Mouse (Mus musculus): ENCODE data around the gene Nbeal2. TPM values are rescaled to one million over a fixed set of nuclear protein-coding genes. Genes with fewer than 3 reads are reported as not detected.

Gene Nbeal2
- polyA plus RNA-seq (2015; fragmentation: Nextera tagmentation; extraction: Ambion mirVana) = 0.75 and 0.76 TPM in 2 replicates

DNA sequence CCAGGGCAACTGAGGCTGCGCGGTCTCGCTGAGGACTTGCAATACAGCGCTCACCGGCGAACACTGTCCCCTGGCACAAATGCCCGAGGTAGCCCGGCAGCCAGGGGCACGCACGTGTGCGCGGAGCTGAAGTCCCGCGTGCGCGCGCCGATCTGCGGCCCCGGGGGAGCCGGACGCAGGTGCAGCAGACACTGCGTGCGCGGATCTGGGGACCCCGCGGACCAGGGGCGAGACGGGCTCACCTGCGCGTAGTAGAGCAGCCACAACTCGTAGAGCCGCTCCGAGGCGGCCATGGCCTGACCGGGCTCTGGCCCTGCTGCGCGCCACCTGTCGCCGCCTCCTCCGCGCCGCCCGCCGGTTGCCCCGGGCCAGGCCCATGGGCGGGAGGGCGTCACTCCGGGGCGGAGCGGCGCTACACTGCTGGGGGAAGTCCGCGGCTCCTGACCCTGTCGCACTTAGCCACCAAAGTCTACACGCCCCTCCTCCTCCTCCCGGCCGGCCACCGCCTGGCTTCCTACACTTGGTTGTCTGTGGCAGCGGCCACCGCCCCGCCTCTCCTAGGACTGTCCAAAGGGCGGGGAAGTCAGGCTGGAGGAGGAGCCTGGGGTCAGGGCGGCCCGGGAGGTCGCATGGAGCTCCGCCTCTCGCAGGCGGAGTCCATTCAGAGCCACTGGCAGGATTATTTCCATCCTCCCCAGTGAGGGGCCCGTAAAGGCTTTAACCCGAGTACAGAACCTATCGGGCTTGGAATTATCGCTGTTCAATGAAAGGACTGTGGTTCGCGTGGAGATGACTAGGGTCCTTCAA is at the start of gene Nbeal2:
Gene Nbeal2, minus strand, starts transcription at position 507 of the 807 bp plus-strand sequence.
- peak within 1 kb of the TSS; percentile 89 for H3K4me2 ChIP-seq (replicated peaks)
- H3K9ac ChIP-seq = peak within 1 kb of the TSS; percentile 67
- under 1% methylated on average over 75 of the region's 75 CpGs for WGBS
- H3K27ac ChIP-seq = no peak within 1 kb of the TSS
- H3K36me3 ChIP-seq = no peaks in the 10 kb centered on the region
- H3K9me3 ChIP-seq = no peaks in the 10 kb centered on the region
- H3K4me1 ChIP-seq = peaks cover 45% of the 10 kb centered on the region
- peak within 1 kb of the TSS; percentile 53 for H3K4me3 ChIP-seq
- peaks cover 55% of the 10 kb centered on the region for H3K27me3 ChIP-seq
- peak; percentile 75 for ATAC-seq (ENCODE audit: low FRiP score, low read depth)

GRCm38 (mm10) chr9:110702848-110703247 is 48.9 kb upstream of the Nbeal2 start:
- no peak overlapping the region for H3K27ac ChIP-seq
- H3K36me3 ChIP-seq = peaks cover 16% of the 10 kb centered on the region
- H3K4me3 ChIP-seq = no peak overlapping the region
- no peak overlapping the region for H3K4me2 ChIP-seq (replicated peaks)
- H3K27me3 ChIP-seq = no peaks in the 10 kb centered on the region
- H3K4me1 ChIP-seq = no peaks in the 10 kb centered on the region
- ATAC-seq (ENCODE audit: low FRiP score, low read depth) = no peak
- H3K9ac ChIP-seq = no peak overlapping the region
- 91% methylated on average over 1 of the region's 1 CpGs for WGBS
- no peaks in the 10 kb centered on the region for H3K9me3 ChIP-seq

DNA sequence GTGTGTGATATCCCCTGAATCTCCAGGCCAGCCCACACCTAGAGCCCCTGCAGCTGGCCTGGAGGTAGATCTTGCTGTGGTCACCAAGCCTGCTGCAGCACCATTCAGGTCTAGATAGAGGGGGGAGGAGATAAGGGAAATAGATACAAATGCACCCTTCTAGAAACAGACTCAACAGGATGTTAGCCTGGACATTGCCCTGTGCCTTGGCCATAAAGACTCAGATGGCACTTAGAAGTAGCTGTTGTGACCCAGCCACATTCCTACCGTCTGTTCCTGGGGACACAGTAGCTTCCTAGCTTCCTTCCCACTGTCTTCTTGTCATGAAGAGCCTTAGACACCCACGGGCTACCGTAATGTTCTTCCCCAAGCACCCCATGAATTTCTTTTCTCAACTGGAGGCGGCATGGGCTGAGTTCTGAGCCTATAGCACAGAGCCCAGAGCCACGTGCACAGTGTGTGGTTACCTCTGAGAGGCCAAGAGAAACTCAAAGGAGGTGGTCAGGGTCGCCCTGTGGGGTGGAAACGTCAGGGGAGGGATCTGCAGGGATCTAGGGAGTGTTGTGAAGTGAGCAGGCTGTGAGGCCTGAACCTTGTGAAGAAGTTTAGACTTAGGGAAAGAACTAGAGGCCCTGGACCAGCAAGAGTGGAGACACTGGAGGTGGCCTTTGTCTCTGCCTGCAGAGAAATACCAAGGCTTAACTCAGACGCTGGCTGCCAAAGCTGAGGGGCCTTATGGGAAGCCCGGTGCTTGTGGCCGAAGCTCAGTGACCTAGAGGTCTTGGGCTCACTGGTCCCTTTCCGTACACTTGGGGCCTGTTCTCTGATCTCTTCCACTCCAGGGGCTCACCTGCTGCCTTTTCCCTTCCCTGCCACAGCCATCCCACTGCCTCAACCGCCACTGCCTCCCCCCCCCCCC is 47.4 kb upstream of the Nbeal2 start:
- H3K9me3 ChIP-seq = no peaks in the 10 kb centered on the region
- no peak for ATAC-seq (ENCODE audit: low FRiP score, low read depth)
- H3K36me3 ChIP-seq = peaks cover 29% of the 10 kb centered on the region
- H3K4me1 ChIP-seq = no peaks in the 10 kb centered on the region
- 79% methylated on average over 11 of the region's 12 CpGs for WGBS
- no peak overlapping the region for H3K4me2 ChIP-seq (replicated peaks)
- H3K4me3 ChIP-seq = no peak overlapping the region
- H3K27me3 ChIP-seq = no peaks in the 10 kb centered on the region
- H3K9ac ChIP-seq = no peak overlapping the region
- no peak overlapping the region for H3K27ac ChIP-seq

DNA sequence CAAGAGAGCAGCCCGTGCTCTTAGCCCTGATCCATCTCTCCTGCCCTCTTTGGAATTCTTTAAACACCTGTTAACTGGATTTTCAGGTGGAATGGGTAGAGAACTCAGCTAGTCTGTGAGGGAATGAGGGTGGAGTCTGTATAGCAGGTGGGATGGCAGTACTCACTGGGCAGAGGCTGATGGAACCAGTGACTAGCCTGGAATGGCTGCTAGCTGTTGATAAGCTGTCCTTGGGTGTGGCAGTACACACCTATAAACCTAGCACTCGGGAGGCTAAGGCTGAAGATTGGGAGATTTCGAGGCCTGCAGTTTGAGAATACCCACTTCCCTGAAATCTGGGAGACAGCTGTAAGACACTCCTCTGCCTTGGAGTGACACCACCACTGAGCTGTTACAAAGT is 45.6 kb upstream of the Nbeal2 start:
- Histone ChIP-seq H3K4me3 (no peak overlapping the region), H3K9ac (no peak overlapping the region), H3K4me2 (replicated peaks) (no peak overlapping the region), H3K9me3 (no peaks in the 10 kb centered on the region), H3K4me1 (no peaks in the 10 kb centered on the region), H3K27ac (no peak overlapping the region), H3K36me3 (peaks cover 44% of the 10 kb centered on the region), H3K27me3 (no peaks in the 10 kb centered on the region)
- ATAC-seq (ENCODE audit: low FRiP score, low read depth) = no peak
- 76% methylated on average over 3 of the region's 3 CpGs for WGBS

DNA sequence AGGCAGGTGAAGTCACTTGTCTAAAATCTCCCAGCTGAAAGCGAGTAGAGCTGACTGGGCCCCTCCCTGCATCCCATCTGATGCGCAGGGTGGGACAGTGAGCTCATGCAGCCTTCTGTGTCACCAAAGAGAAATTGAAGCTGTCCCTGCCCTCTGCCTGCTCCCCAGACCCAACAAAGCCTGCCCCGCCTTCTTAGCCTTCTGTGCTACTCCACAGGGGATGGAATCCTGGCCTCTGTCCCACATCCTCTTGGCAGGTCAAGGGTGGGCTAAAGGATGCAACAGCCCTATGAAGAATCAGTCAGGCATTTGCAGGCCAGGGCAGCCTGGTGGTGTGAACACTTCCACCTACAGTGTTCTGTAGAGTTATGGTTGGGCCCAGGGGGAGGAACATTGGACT is 43.5 kb upstream of the Nbeal2 start:
- Histone ChIP-seq H3K27me3 (no peaks in the 10 kb centered on the region), H3K4me3 (no peak overlapping the region), H3K27ac (no peak overlapping the region), H3K9ac (no peak overlapping the region), H3K9me3 (no peaks in the 10 kb centered on the region), H3K36me3 (peaks cover 58% of the 10 kb centered on the region), H3K4me1 (no peaks in the 10 kb centered on the region), H3K4me2 (replicated peaks) (no peak overlapping the region)
- ATAC-seq (ENCODE audit: low FRiP score, low read depth) = no peak
- WGBS = 88% methylated on average over 3 of the region's 3 CpGs

GRCm38 (mm10) chr9:110696427-110696826 is 42.5 kb upstream of the Nbeal2 start:
- Histone ChIP-seq H3K27me3 (no peaks in the 10 kb centered on the region), H3K4me3 (no peak overlapping the region), H3K27ac (no peak overlapping the region), H3K9ac (no peak overlapping the region), H3K9me3 (no peaks in the 10 kb centered on the region), H3K36me3 (peaks cover 54% of the 10 kb centered on the region), H3K4me1 (no peaks in the 10 kb centered on the region), H3K4me2 (replicated peaks) (no peak overlapping the region)
- ATAC-seq (ENCODE audit: low FRiP score, low read depth) = no peak
- WGBS = 87% methylated on average over 5 of the region's 5 CpGs

DNA sequence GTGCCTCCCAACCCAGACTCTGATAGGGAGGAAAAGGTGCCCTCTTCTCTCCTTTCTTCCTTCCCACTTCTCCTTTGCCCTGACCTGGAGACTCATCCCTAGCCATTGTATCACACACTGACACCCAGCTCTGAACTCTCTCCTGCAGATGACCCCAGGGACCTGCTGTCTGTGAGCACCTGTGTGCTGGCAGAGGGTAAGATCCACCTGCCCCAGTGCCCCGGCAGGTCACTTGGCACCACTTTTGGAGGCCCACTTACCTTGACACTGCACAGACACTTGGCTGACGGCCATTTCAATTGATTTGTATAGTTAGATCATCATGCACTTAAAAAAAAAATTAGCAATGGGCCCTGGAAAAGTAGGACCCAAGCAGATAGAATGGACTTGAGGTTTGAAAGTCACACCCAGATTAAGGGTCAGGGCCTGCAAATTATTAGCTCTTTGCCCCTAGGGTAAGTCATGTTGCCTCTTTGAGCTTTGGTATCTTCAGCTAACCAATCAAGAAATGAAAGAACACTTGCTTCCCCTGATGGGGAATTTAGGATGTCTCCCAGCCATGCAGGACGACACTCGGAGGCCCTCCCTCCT is 41.3 kb upstream of the Nbeal2 start:
- Histone ChIP-seq H3K4me2 (replicated peaks) (no peak overlapping the region), H3K36me3 (peaks cover 48% of the 10 kb centered on the region), H3K9me3 (no peaks in the 10 kb centered on the region), H3K4me3 (no peak overlapping the region), H3K27ac (no peak overlapping the region), H3K4me1 (no peaks in the 10 kb centered on the region), H3K9ac (no peak overlapping the region), H3K27me3 (no peaks in the 10 kb centered on the region)
- WGBS = 83% methylated on average over 4 of the region's 4 CpGs
- ATAC-seq (ENCODE audit: low FRiP score, low read depth) = no peak

- WGBS = 93% methylated on average over 8 of the region's 8 CpGs
- Histone ChIP-seq H3K4me2 (replicated peaks) (no peak overlapping the region), H3K27me3 (no peaks in the 10 kb centered on the region), H3K36me3 (peaks cover 14% of the 10 kb centered on the region), H3K9ac (no peak overlapping the region), H3K4me1 (peaks cover 8% of the 10 kb centered on the region), H3K4me3 (no peak overlapping the region), H3K27ac (no peak overlapping the region), H3K9me3 (no peaks in the 10 kb centered on the region)
- ATAC-seq (ENCODE audit: low FRiP score, low read depth) = no peak
These were observed 35.4 kb upstream of the Nbeal2 start for GRCm38 (mm10) chr9:110689261-110689779.

DNA sequence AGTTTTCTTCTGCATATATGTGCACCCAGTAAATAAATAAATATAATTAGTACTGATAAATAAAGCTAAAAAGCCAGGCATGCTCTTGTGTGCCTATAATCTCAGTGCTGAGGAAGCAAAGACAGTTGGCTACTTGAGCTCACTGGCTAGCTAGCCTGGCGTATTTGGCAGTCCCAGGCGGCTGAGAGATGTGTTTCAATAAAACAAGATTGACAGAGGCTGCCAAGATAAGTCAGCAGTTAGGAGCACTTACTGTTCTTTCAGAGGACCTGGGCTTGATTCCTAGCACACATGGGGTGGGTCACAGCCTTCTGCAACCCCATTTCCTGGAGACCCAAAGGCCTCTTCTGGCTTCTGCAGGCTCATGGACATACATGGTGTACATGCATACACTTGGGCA is 33.9 kb upstream of the Nbeal2 start:
- H3K27ac ChIP-seq = no peak overlapping the region
- WGBS = 89% methylated on average over 2 of the region's 2 CpGs
- H3K36me3 ChIP-seq = peaks cover under 1% of the 10 kb centered on the region; the same call in 1 of the 2 replicates
- H3K4me2 ChIP-seq (replicated peaks) = no peak overlapping the region
- peaks cover 21% of the 10 kb centered on the region for H3K4me1 ChIP-seq
- H3K4me3 ChIP-seq = no peak overlapping the region
- H3K9ac ChIP-seq = no peak overlapping the region
- ATAC-seq (ENCODE audit: low FRiP score, low read depth) = no peak
- no peaks in the 10 kb centered on the region for H3K27me3 ChIP-seq
- no peaks in the 10 kb centered on the region for H3K9me3 ChIP-seq

DNA sequence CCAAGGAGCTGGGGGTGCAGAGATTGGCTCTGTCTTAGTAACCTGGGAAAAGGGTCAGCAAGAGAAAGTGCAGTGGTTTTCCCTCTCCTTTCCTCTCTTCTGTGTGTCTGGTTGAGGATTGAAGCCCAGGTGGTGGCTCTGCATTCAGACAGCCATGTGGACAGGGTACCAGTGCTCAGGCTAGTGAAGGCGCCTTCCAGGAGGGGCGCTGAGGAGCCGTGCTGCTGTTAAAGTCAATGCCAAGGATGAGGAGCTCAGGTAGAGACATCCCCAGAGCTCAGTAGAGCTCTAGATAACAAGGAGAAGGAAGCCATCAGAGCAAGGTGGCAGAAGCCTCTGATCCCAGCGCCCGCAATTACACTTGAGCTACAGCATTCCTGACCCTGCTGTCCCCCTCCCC is 33.1 kb upstream of the Nbeal2 start:
- Histone ChIP-seq H3K27me3 (no peaks in the 10 kb centered on the region), H3K4me1 (peaks cover 26% of the 10 kb centered on the region), H3K4me2 (replicated peaks) (no peak overlapping the region), H3K9ac (no peak overlapping the region), H3K4me3 (no peak overlapping the region), H3K27ac (no peak overlapping the region), H3K9me3 (no peaks in the 10 kb centered on the region), H3K36me3 (no peaks in the 10 kb centered on the region)
- 59% methylated on average over 5 of the region's 5 CpGs for WGBS
- ATAC-seq (ENCODE audit: low FRiP score, low read depth) = no peak

- no peak overlapping the region for H3K4me2 ChIP-seq (replicated peaks)
- peaks cover 29% of the 10 kb centered on the region for H3K4me1 ChIP-seq
- no peak overlapping the region for H3K27ac ChIP-seq
- H3K9me3 ChIP-seq = no peaks in the 10 kb centered on the region
- H3K9ac ChIP-seq = no peak overlapping the region
- H3K4me3 ChIP-seq = no peak overlapping the region
- H3K36me3 ChIP-seq = no peaks in the 10 kb centered on the region
- no peaks in the 10 kb centered on the region for H3K27me3 ChIP-seq
- 62% methylated on average over 3 of the region's 3 CpGs for WGBS
- no peak for ATAC-seq (ENCODE audit: low FRiP score, low read depth)
These were observed 32.5 kb upstream of the Nbeal2 start for GRCm38 (mm10) chr9:110686472-110686871.

- no peaks in the 10 kb centered on the region for H3K36me3 ChIP-seq
- no peak overlapping the region for H3K9ac ChIP-seq
- H3K4me3 ChIP-seq = no peak overlapping the region
- no peak overlapping the region for H3K4me2 ChIP-seq (replicated peaks)
- 90% methylated on average over 5 of the region's 5 CpGs for WGBS
- no peaks in the 10 kb centered on the region for H3K9me3 ChIP-seq
- no peak for ATAC-seq (ENCODE audit: low FRiP score, low read depth)
- H3K27me3 ChIP-seq = no peaks in the 10 kb centered on the region
- H3K27ac ChIP-seq = no peak overlapping the region
- H3K4me1 ChIP-seq = peaks cover 29% of the 10 kb centered on the region
These were observed 31.6 kb upstream of the Nbeal2 start for GRCm38 (mm10) chr9:110685591-110685990.

All from limb, embryonic 13.5 days (tissue).